Mouse (Mus musculus) forebrain, embryonic 16.5 days (tissue): Measurements from ENCODE around the gene Sult2b1. TPM values are rescaled to one million over a fixed set of nuclear protein-coding genes. Genes with fewer than 3 reads are reported as not detected.

Experiments used
- ATAC-seq: fragments of 200-750 bp; cut with Nextera tagmentation; 2 replicates; pipeline ENCODE4 v1.8.0; 2017; ENCODE audit warnings: mild to moderate bottlenecking, moderate library complexity
- H3K27ac ChIP-seq: fragments of 300-500 bp; sonication (generic); 2 replicates; pipeline ENCODE4 v1.5.1; 2014; ENCODE audit warnings: low read length, control low read depth
- H3K27me3 ChIP-seq: fragments of 300-500 bp; sonication (generic); replicated peaks from 2 replicates; pipeline ENCODE4 v1.6.1; 2014; ENCODE audit warnings: low read length; ENCODE audit not compliant: control insufficient read depth, insufficient read depth
- H3K36me3 ChIP-seq: fragments of 300-500 bp; sonication (generic); 2 replicates; pipeline ENCODE4 v1.6.1; 2014; ENCODE audit not compliant: control insufficient read depth, insufficient read depth
- H3K4me1 ChIP-seq: fragments of 300-500 bp; sonication (generic); replicated peaks from 2 replicates; pipeline ENCODE4 v1.6.1; 2014; ENCODE audit warnings: low read length; ENCODE audit not compliant: control insufficient read depth, insufficient read depth
- H3K4me2 ChIP-seq: fragments of 300-500 bp; sonication (generic); 2 replicates; pipeline ENCODE4 v1.6.1; 2014; ENCODE audit warnings: mild to moderate bottlenecking, low read length, control low read depth
- H3K4me3 ChIP-seq: fragments of 300-500 bp; sonication (generic); replicated peaks from 2 replicates; pipeline ENCODE4 v1.5.1; 2014; ENCODE audit warnings: mild to moderate bottlenecking, low read length, control low read depth
- H3K9ac ChIP-seq: fragments of 300-500 bp; sonication (generic); replicated peaks from 2 replicates; pipeline ENCODE4 v1.6.1; 2014; ENCODE audit warnings: low read depth, low read length, control low read depth
- H3K9me3 ChIP-seq: fragments of 300-500 bp; sonication (generic); 2 replicates; pipeline ENCODE4 v1.6.1; 2016; ENCODE audit warnings: low read length; ENCODE audit not compliant: control insufficient read depth
- WGBS: fragments of 180-500 bp; shearing (Covaris S2); extraction: QIAGEN DNeasy Blood & Tissue Kit; methylation state at CpG from one replicate; pipeline ENCODE4 v1.1.7; 2014; 5-methylcytosine and 5-hydroxymethylcytosine counted together
- polyA plus RNA-seq: library from polyadenylated mRNA; unstranded; fragments of >200 nt; fragmentation: Nextera tagmentation; extraction: Ambion mirVana; gene quantifications from 2 replicates; pipeline ENCODE4 v1.2.1, GENCODE M21; 2015

Sult2b1 gene
- polyA plus RNA-seq, 1 experiment from 2014 or later = 7.1 TPM

- Histone ChIP-seq H3K4me2 (no peak overlapping the region), H3K9me3 (no peaks in the 10 kb centered on the region), H3K36me3 (peaks cover 30% of the 10 kb centered on the region), H3K4me1 (no peaks in the 10 kb centered on the region), H3K27me3 (no peaks in the 10 kb centered on the region), H3K27ac (no peak overlapping the region), H3K9ac (no peak overlapping the region), H3K4me3 (no peak overlapping the region)
- no peak for ATAC-seq
- 70% methylated on average over 5 of the region's 5 CpGs for WGBS
Measured at GRCm38 (mm10) chr7:45805941-45806340, 21.5 kb upstream of the Sult2b1 start.

- H3K4me2 ChIP-seq = no peak overlapping the region
- 91% methylated on average over 6 of the region's 6 CpGs for WGBS
- H3K36me3 ChIP-seq = peaks cover 13% of the 10 kb centered on the region
- H3K9ac ChIP-seq = no peak overlapping the region
- no peaks in the 10 kb centered on the region for H3K27me3 ChIP-seq
- no peak overlapping the region for H3K27ac ChIP-seq
- no peak for ATAC-seq
- H3K9me3 ChIP-seq = no peaks in the 10 kb centered on the region
- peaks cover 11% of the 10 kb centered on the region for H3K4me1 ChIP-seq
- H3K4me3 ChIP-seq = no peak overlapping the region
Measured at GRCm38 (mm10) chr7:45802551-45802950, 18.1 kb upstream of the Sult2b1 start.

DNA sequence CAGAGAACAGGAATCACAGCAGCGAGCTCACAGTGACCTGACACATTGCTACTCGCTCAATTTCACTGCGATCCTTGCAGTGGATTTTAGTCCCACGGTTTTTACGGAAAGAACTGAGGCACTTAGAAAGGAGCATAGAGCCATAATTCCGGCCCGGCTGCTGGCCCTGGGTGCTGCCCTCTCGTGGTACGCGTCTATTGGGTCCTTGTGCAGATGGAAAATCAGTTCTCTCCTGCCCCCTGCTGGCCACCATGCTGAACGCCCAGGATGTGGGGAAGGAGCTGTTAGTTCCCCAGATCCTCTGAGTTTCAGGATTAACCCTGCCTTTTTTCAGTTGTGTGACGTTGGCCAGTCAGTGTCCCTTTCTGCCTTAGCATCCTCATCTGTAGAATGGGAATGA lies 16.9 kb upstream of the Sult2b1 start:
- Histone ChIP-seq H3K36me3 (peaks cover 8% of the 10 kb centered on the region; the same call in 1 of the 2 replicates), H3K4me1 (peaks cover 18% of the 10 kb centered on the region), H3K9me3 (no peaks in the 10 kb centered on the region), H3K9ac (no peak overlapping the region), H3K4me2 (no peak overlapping the region), H3K27ac (no peak overlapping the region), H3K4me3 (no peak overlapping the region), H3K27me3 (no peaks in the 10 kb centered on the region)
- ATAC-seq = peak; percentile 67
- WGBS = 4% methylated on average over 12 of the region's 12 CpGs

DNA sequence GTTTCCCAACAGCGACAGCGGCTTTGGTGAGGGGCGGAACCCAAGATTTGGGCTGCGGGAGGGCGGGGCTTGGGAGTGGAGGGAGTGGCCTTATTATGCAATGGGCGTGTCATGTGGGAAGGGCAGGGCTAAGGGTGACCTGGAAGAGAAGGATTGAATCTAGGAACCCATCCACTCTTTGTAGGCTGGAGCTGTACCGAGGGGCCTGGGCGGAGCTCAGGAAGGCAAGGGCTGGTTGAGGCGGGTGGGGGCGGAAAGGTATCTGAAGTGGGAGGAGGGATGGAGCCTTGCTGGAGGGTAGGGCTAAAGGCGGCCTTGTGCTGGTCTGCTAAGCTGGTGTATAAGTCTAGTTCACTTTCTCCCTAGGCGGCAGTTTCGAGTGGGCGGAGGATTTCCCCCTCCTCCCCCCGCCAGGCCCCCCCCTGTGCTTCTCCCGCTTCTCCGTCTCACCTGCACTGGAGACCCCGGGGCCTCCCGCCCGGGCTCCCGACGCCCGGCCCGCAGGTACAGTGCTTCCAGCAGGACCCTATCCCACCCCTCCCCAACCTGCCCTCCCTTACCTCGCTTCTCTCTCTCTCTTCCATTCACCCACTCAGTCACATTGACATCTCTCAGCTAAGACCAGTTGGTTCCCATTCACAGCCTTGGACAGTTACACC lies 16.2 kb upstream of the Sult2b1 start:
- H3K4me1 ChIP-seq = peaks cover 18% of the 10 kb centered on the region
- no peak overlapping the region for H3K27ac ChIP-seq
- 0 out of 2 replicates have a peak, but pooled peaks have one; percentile 5 for ATAC-seq
- no peak overlapping the region for H3K9ac ChIP-seq
- no peak overlapping the region for H3K4me3 ChIP-seq
- no peaks in the 10 kb centered on the region for H3K27me3 ChIP-seq
- H3K36me3 ChIP-seq = peaks cover 12% of the 10 kb centered on the region; the same call in 1 of the 2 replicates
- WGBS = 34% methylated on average over 16 of the region's 25 CpGs
- no peak overlapping the region for H3K4me2 ChIP-seq
- no peaks in the 10 kb centered on the region for H3K9me3 ChIP-seq

GRCm38 (mm10) chr7:45800001-45800400 lies 15.5 kb upstream of the Sult2b1 start:
- Histone ChIP-seq H3K4me3 (no peak overlapping the region), H3K9me3 (no peaks in the 10 kb centered on the region), H3K27me3 (no peaks in the 10 kb centered on the region), H3K9ac (no peak overlapping the region), H3K4me2 (no peak overlapping the region), H3K27ac (no peak overlapping the region), H3K36me3 (peaks cover 18% of the 10 kb centered on the region; the same call in 1 of the 2 replicates), H3K4me1 (peaks cover 18% of the 10 kb centered on the region)
- no peak for ATAC-seq
- 50% methylated on average over 7 of the region's 7 CpGs for WGBS

- peaks cover 21% of the 10 kb centered on the region for H3K36me3 ChIP-seq
Measured at GRCm38 (mm10) chr7:45798931-45799330, 14.5 kb upstream of the Sult2b1 start.

GRCm38 (mm10) chr7:45798511-45798836 lies 14.0 kb upstream of the Sult2b1 start:
- 2% methylated on average over 19 of the region's 19 CpGs for WGBS
- Histone ChIP-seq H3K27ac (no peak overlapping the region), H3K27me3 (no peaks in the 10 kb centered on the region), H3K4me1 (peaks cover 18% of the 10 kb centered on the region), H3K4me3 (peak overlapping the region; percentile 31), H3K36me3 (peaks cover 23% of the 10 kb centered on the region), H3K4me2 (peak overlapping the region; percentile 51; the same call in 1 of the 2 replicates), H3K9ac (peak overlapping the region; percentile 24; the same call in 1 of the 2 replicates), H3K9me3 (no peaks in the 10 kb centered on the region)
- ATAC-seq = no peak

More at GRCm38 (mm10) chr7:45798931-45799330, 14.5 kb upstream of the Sult2b1 start:
- Histone ChIP-seq H3K27ac (no peak overlapping the region), H3K4me3 (no peak overlapping the region), H3K27me3 (no peaks in the 10 kb centered on the region), H3K9me3 (no peaks in the 10 kb centered on the region), H3K9ac (no peak overlapping the region), H3K4me1 (peaks cover 18% of the 10 kb centered on the region), H3K4me2 (no peak overlapping the region)
- 58% methylated on average over 7 of the region's 7 CpGs for WGBS
- ATAC-seq = no peak

DNA sequence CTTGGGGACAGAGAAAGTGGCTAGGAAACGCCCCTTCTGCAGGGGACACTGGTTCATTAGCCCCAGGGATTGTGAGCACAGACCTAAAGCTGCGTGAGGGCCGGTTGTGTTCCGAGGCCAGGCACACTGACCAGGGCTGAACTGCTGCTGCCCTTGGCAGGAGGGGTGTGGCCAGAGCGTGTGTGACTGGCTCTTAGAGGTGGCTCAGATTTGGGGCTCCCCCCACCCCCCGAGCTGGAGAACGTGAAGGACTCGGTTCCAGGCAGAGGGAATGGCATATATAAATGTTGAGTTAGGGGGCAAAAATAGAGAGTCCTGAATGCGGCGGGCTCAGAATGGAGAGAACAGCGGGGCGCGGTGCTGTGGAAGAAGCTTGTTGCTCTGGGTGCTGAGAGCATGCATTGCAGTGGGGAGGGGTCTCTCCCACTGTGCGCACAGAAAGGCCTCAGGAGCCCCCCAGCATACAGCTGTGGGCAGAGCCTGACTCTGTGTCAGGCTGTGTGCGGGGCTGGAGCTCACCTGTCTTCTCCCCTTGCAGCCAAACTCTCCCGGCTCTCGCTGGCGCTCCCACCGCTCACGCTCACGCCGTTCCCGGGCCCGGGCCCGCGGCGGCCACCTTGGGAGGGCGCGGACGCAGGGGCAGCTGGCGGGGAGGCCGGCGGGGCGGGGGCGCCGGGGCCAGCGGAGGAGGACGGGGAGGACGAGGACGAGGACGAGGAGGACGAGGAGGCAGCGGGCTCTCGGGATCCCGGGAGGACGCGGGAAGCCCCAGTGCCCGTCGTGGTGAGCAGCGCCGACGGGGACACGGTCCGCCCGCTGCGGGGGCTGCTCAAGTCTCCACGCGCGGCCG lies 13.4 kb upstream of the Sult2b1 start:
- Histone ChIP-seq H3K27ac (no peak overlapping the region), H3K27me3 (no peaks in the 10 kb centered on the region), H3K4me3 (peak overlapping the region; percentile 31), H3K9ac (peak overlapping the region; percentile 24), H3K4me1 (peaks cover 18% of the 10 kb centered on the region), H3K36me3 (peaks cover 21% of the 10 kb centered on the region), H3K9me3 (no peaks in the 10 kb centered on the region), H3K4me2 (peak overlapping the region; percentile 51)
- ATAC-seq = no peak
- 2% methylated on average over 58 of the region's 60 CpGs for WGBS

- no peak overlapping the region for H3K27ac ChIP-seq
- no peaks in the 10 kb centered on the region for H3K9me3 ChIP-seq
- no peak for ATAC-seq
- no peak overlapping the region for H3K4me3 ChIP-seq
- no peak overlapping the region for H3K4me2 ChIP-seq
- H3K4me1 ChIP-seq = peaks cover 18% of the 10 kb centered on the region
- WGBS = 43% methylated on average over 6 of the region's 6 CpGs
- H3K27me3 ChIP-seq = no peaks in the 10 kb centered on the region
- H3K36me3 ChIP-seq = peaks cover 24% of the 10 kb centered on the region
- H3K9ac ChIP-seq = no peak overlapping the region
Measured at GRCm38 (mm10) chr7:45796950-45797349, 12.5 kb upstream of the Sult2b1 start.
